Mouse (Mus musculus) liver, postnatal 0 days (tissue): ENCODE data around the gene Inpp4b. TPM values are rescaled to one million over a fixed set of nuclear protein-coding genes. Genes with fewer than 3 reads are reported as not detected.

ENCODE experiments used
- ATAC-seq: fragments of 200-750 bp; cut with Nextera tagmentation; 2 replicates; pipeline ENCODE4 v1.8.0; 2017; ENCODE audit warnings: mild to moderate bottlenecking, moderate library complexity
- DNase-seq: peaks from one replicate; pipeline ENCODE4 v3.0.0-alpha.2; 2016
- H3K27ac ChIP-seq: fragments of 300-500 bp; sonication (generic); 2 replicates; pipeline ENCODE4 v1.5.1; 2014; ENCODE audit warnings: antibody characterized with exemption, moderate library complexity, mild to moderate bottlenecking, low read depth
- H3K27me3 ChIP-seq: fragments of 300-500 bp; sonication (generic); 2 replicates; pipeline ENCODE4 v1.6.1; 2014; ENCODE audit warnings: low read length, control low read depth, mixed read lengths; ENCODE audit not compliant: insufficient read depth
- H3K36me3 ChIP-seq: fragments of 300-500 bp; sonication (generic); replicated peaks from 2 replicates; pipeline ENCODE4 v1.6.1; 2014; ENCODE audit warnings: mild to moderate bottlenecking, control low read depth, low read length, moderate library complexity, mixed read lengths; ENCODE audit not compliant: insufficient read depth
- H3K4me1 ChIP-seq: fragments of 300-500 bp; sonication (generic); 2 replicates; pipeline ENCODE4 v1.6.1; 2014; ENCODE audit warnings: antibody characterized with exemption, mild to moderate bottlenecking, control low read depth; ENCODE audit not compliant: insufficient read depth
- H3K4me2 ChIP-seq: fragments of 300-500 bp; sonication (generic); 2 replicates; pipeline ENCODE4 v1.6.1; 2014; ENCODE audit warnings: low read depth, mild to moderate bottlenecking, low read length, moderate library complexity, mixed read lengths
- H3K4me3 ChIP-seq: fragments of 300-500 bp; sonication (generic); 2 replicates; pipeline ENCODE4 v1.5.1; 2014; ENCODE audit warnings: low read depth, low read length
- H3K9ac ChIP-seq: fragments of 300-500 bp; sonication (generic); replicated peaks from 2 replicates; pipeline ENCODE4 v1.6.1; 2014; ENCODE audit warnings: mild to moderate bottlenecking, moderate library complexity
- H3K9me3 ChIP-seq: fragments of 300-500 bp; sonication (generic); 2 replicates; pipeline ENCODE4 v1.6.1; 2016; ENCODE audit warnings: mild to moderate bottlenecking, control low read depth, low read length, mixed read lengths
- CTCF ChIP-seq: sonication (generic); IDR thresholded peaks from 2 replicates; pipeline ENCODE4 v1.5.1; 2016; ENCODE audit warnings: antibody characterized with exemption, low read depth
- EP300 ChIP-seq: IDR thresholded peaks from 2 replicates; pipeline ENCODE4 v1.6.1; 2016; ENCODE audit warnings: antibody characterized with exemption, low read depth, mild to moderate bottlenecking
- WGBS: fragments of 180-500 bp; shearing (Covaris S2); extraction: QIAGEN DNeasy Blood & Tissue Kit; methylation state at CpG from one replicate; pipeline ENCODE4 v1.1.7; 2014; ENCODE audit not compliant: insufficient replicate concordance; 5-methylcytosine and 5-hydroxymethylcytosine counted together
- polyA plus RNA-seq: library from polyadenylated mRNA; unstranded; fragments of >200 nt; fragmentation: Nextera tagmentation; extraction: Ambion mirVana; gene quantifications from 2 replicates; pipeline ENCODE4 v1.2.1, GENCODE M21; 2015

Gene Inpp4b
- polyA plus RNA-seq, 1 experiment from 2014 or later, result 0.82 TPM

- no peaks in the 10 kb centered on the region for H3K36me3 ChIP-seq
Measured at GRCm38 (mm10) chr8:81777704-81778103, 435.3 kb downstream of the Inpp4b start.

GRCm38 (mm10) chr8:81779440-81779839 lies 437.1 kb downstream of the Inpp4b start:
- Histone ChIP-seq H3K4me3 (no peak overlapping the region), H3K4me2 (no peak overlapping the region), H3K27ac (no peak overlapping the region), H3K36me3 (no peaks in the 10 kb centered on the region), H3K9me3 (no peaks in the 10 kb centered on the region), H3K27me3 (no peaks in the 10 kb centered on the region), H3K4me1 (no peaks in the 10 kb centered on the region), H3K9ac (no peak overlapping the region)
- DNase-seq (no peak), ATAC-seq (no peak)
- 69% methylated on average over 5 of the region's 5 CpGs for WGBS
- TF ChIP-seq EP300, result no peak
- no peak for TF ChIP-seq CTCF

More at GRCm38 (mm10) chr8:81777704-81778103, 435.3 kb downstream of the Inpp4b start:
- no peak for TF ChIP-seq CTCF
- no peak for TF ChIP-seq EP300
- H3K9ac ChIP-seq, result no peak overlapping the region
- H3K4me3 ChIP-seq, result no peak overlapping the region
- H3K4me1 ChIP-seq, result peaks cover 7% of the 10 kb centered on the region
- no peak for DNase-seq
- no peak for ATAC-seq
- no peak overlapping the region for H3K4me2 ChIP-seq
- H3K27me3 ChIP-seq, result no peaks in the 10 kb centered on the region
- no peaks in the 10 kb centered on the region for H3K9me3 ChIP-seq
- WGBS, result 50% methylated on average over 1 of the region's 1 CpGs
- no peak overlapping the region for H3K27ac ChIP-seq

GRCm38 (mm10) chr8:81780166-81780565 lies 437.8 kb downstream of the Inpp4b start:
- no peak overlapping the region for H3K9ac ChIP-seq
- H3K4me1 ChIP-seq, result no peaks in the 10 kb centered on the region
- no peaks in the 10 kb centered on the region for H3K36me3 ChIP-seq
- no peak overlapping the region for H3K4me3 ChIP-seq
- WGBS, result 87% methylated on average over 6 of the region's 6 CpGs
- H3K27me3 ChIP-seq, result no peaks in the 10 kb centered on the region
- no peak for DNase-seq
- H3K27ac ChIP-seq, result no peak overlapping the region
- no peak overlapping the region for H3K4me2 ChIP-seq
- no peak for ATAC-seq
- TF ChIP-seq EP300 (no peak), CTCF (no peak)
- H3K9me3 ChIP-seq, result no peaks in the 10 kb centered on the region

- no peak for ATAC-seq
- H3K4me1 ChIP-seq, result no peaks in the 10 kb centered on the region
- DNase-seq, result no peak
- WGBS, result 81% methylated on average over 2 of the region's 2 CpGs
- H3K36me3 ChIP-seq, result no peaks in the 10 kb centered on the region
- H3K27ac ChIP-seq, result no peak overlapping the region
- H3K9me3 ChIP-seq, result no peaks in the 10 kb centered on the region
- no peak overlapping the region for H3K9ac ChIP-seq
- H3K4me3 ChIP-seq, result no peak overlapping the region
- H3K27me3 ChIP-seq, result no peaks in the 10 kb centered on the region
- TF ChIP-seq CTCF (no peak), EP300 (no peak)
- no peak overlapping the region for H3K4me2 ChIP-seq
Measured at GRCm38 (mm10) chr8:81780921-81781675, 438.7 kb downstream of the Inpp4b start.

- no peaks in the 10 kb centered on the region for H3K27me3 ChIP-seq
- no peak overlapping the region for H3K27ac ChIP-seq
- H3K9ac ChIP-seq, result no peak overlapping the region
- no peak for DNase-seq
- no peak for ATAC-seq
- 77% methylated on average over 4 of the region's 4 CpGs for WGBS
- no peaks in the 10 kb centered on the region for H3K36me3 ChIP-seq
- TF ChIP-seq EP300 (no peak), CTCF (no peak)
- H3K9me3 ChIP-seq, result no peaks in the 10 kb centered on the region
- H3K4me1 ChIP-seq, result no peaks in the 10 kb centered on the region
- H3K4me3 ChIP-seq, result no peak overlapping the region
- H3K4me2 ChIP-seq, result no peak overlapping the region
Measured at GRCm38 (mm10) chr8:81782781-81783180, 440.4 kb downstream of the Inpp4b start.

GRCm38 (mm10) chr8:81784775-81785174 lies 442.4 kb downstream of the Inpp4b start:
- H3K4me2 ChIP-seq, result no peak overlapping the region
- no peak overlapping the region for H3K9ac ChIP-seq
- DNase-seq (no peak), ATAC-seq (no peak)
- WGBS, result 74% methylated on average over 3 of the region's 3 CpGs
- TF ChIP-seq EP300 (no peak), CTCF (no peak)
- no peaks in the 10 kb centered on the region for H3K36me3 ChIP-seq
- no peak overlapping the region for H3K27ac ChIP-seq
- no peaks in the 10 kb centered on the region for H3K27me3 ChIP-seq
- no peaks in the 10 kb centered on the region for H3K4me1 ChIP-seq
- H3K9me3 ChIP-seq, result no peaks in the 10 kb centered on the region
- H3K4me3 ChIP-seq, result no peak overlapping the region
